21 mouse cellular contexts compared by ENCODE assay signal in genomic region chr6:114013801-114014200, GRCm38 (mm10). TPM values are rescaled to one million over a fixed set of nuclear protein-coding genes. Genes with fewer than 3 reads are reported as not detected.
DNase-seq lines count a peak whose midpoint lies in the region; ATAC-seq lines count a peak whose summit lies in the region.
"Had no signal": no experiment of that assay in that cellular context is flagged by ENCODE, and none has a peak within 500 bp of the region (broad histone marks: within the 10 kb centered on the region; RNA-seq: fewer than 3 reads in every experiment).

No protein-coding gene starts in this region.

- H3K27me3 ChIP-seq in midbrain, embryonic 11.5 days (ENCODE audit: control insufficient read depth, insufficient read depth, low read length): no peaks in the 10 kb centered on the region
- no peaks in the 10 kb centered on the region for H3K27me3 ChIP-seq in hindbrain, embryonic 16.5 days (replicated peaks; ENCODE audit: control insufficient read depth, insufficient read depth, low read length)
- H3K27me3 ChIP-seq: forebrain, embryonic 13.5 days; heart, embryonic 15.5 days; hindbrain, embryonic 13.5 days had no signal

- peak; percentile 45 to 58 for DNase-seq in cerebellum, adult 18-20 months
- no peak for DNase-seq in cerebellum, postnatal 4 days (ENCODE audit: low spot score in 2 of 2)
- DNase-seq in kidney, adult 9 months: peak; percentile 26
- no peak for DNase-seq in kidney, postnatal 25 days
- peak; percentile 5 for DNase-seq in Muller cell, postnatal 12 days (ENCODE audit: inconsistent ontology term)
- DNase-seq in cerebellum, postnatal 14 days: peak; percentile 45 to 64
- no peak for DNase-seq in midbrain, embryonic 11.5 days (ENCODE audit: low spot score, missing footprints)
- DNase-seq: adrenal gland, postnatal 25 days; forebrain, postnatal 0 days; gastrocnemius, postnatal 14 days; heart, adult 2 months; heart, postnatal 14 days had no signal

- peaks cover 2% of the 10 kb centered on the region; the same call in 1 of the 2 replicates for H3K4me1 ChIP-seq in midbrain, embryonic 11.5 days (ENCODE audit: control insufficient read depth, insufficient read depth, low read length)
- H3K4me1 ChIP-seq in hindbrain, embryonic 16.5 days (ENCODE audit: control insufficient read depth, insufficient read depth, low read depth, low read length): no peaks in the 10 kb centered on the region; the same call in 1 of the 2 replicates
- H3K4me1 ChIP-seq: forebrain, embryonic 13.5 days; heart, embryonic 15.5 days had no signal

- WGBS in midbrain, embryonic 11.5 days: 73% methylated on average over 5 of the region's 5 CpGs
- 73% methylated on average over 5 of the region's 5 CpGs for WGBS in hindbrain, embryonic 16.5 days

- H3K9ac ChIP-seq in midbrain, embryonic 11.5 days (ENCODE audit: low read length): no peak overlapping the region
- no peak overlapping the region for H3K9ac ChIP-seq in hindbrain, embryonic 16.5 days (ENCODE audit: low read depth, low read length)
- H3K9ac ChIP-seq: forebrain, embryonic 13.5 days; forebrain, postnatal 0 days; heart, embryonic 15.5 days; hindbrain, embryonic 13.5 days had no signal

- no peaks in the 10 kb centered on the region for H3K9me3 ChIP-seq in midbrain, embryonic 11.5 days (ENCODE audit: control insufficient read depth, low read length)
- H3K9me3 ChIP-seq in hindbrain, embryonic 16.5 days (ENCODE audit: control insufficient read depth, low read length): no peaks in the 10 kb centered on the region
- H3K9me3 ChIP-seq: embryonic facial prominence, embryonic 10.5 days; forebrain, embryonic 13.5 days; heart, embryonic 15.5 days; hindbrain, embryonic 13.5 days had no signal

- H3K4me2 ChIP-seq in midbrain, embryonic 11.5 days: no peak overlapping the region
- H3K4me2 ChIP-seq in hindbrain, embryonic 16.5 days (ENCODE audit: low read length): no peak overlapping the region
- H3K4me2 ChIP-seq: forebrain, embryonic 13.5 days; heart, embryonic 11.5 days; heart, embryonic 15.5 days; hindbrain, embryonic 13.5 days had no signal

- H3K36me3 ChIP-seq in midbrain, embryonic 11.5 days (ENCODE audit: control insufficient read depth, insufficient read depth, low read length): no peaks in the 10 kb centered on the region
- H3K36me3 ChIP-seq in hindbrain, embryonic 16.5 days (ENCODE audit: control insufficient read depth, insufficient read depth, low read length): no peaks in the 10 kb centered on the region
- H3K36me3 ChIP-seq: embryonic facial prominence, embryonic 10.5 days; heart, embryonic 15.5 days; hindbrain, embryonic 13.5 days had no signal

- no peak overlapping the region for H3K27ac ChIP-seq in midbrain, embryonic 11.5 days (ENCODE audit: low read depth, low read length)
- H3K27ac ChIP-seq in hindbrain, embryonic 16.5 days (ENCODE audit: low read depth, low read length): no peak overlapping the region
- H3K27ac ChIP-seq: embryonic facial prominence, embryonic 10.5 days; forebrain, embryonic 13.5 days; heart, adult 2 months; heart, embryonic 15.5 days; hindbrain, embryonic 13.5 days had no signal

- no peak overlapping the region for H3K4me3 ChIP-seq in midbrain, embryonic 11.5 days (ENCODE audit: low read depth, low read length)
- no peak overlapping the region for H3K4me3 ChIP-seq in hindbrain, embryonic 16.5 days (ENCODE audit: low read length)
- H3K4me3 ChIP-seq: embryonic facial prominence, embryonic 10.5 days; forebrain, embryonic 13.5 days; heart, adult 2 months; heart, embryonic 15.5 days; hindbrain, embryonic 13.5 days had no signal

- ATAC-seq in midbrain, embryonic 11.5 days (ENCODE audit: low FRiP score): no peak
- ATAC-seq in hindbrain, embryonic 16.5 days: no peak
- ATAC-seq: activated CD4-positive, CD25-positive, alpha-beta regulatory T cell, adult 4 months; forebrain, embryonic 13.5 days; forebrain, postnatal 0 days; Patski had no signal

RNA-seq across cellular contexts. Expression of gene Atp2b2, which starts 28.6 kb away (rescaled TPM):
- polyA plus RNA-seq in midbrain, embryonic 11.5 days (2014; fragmentation: Nextera tagmentation; extraction: Ambion mirVana): 1.7 TPM in 2 replicates
- 36.5 and 42.3 TPM in 2 replicates for polyA plus RNA-seq in hindbrain, embryonic 16.5 days (2015; fragmentation: Nextera tagmentation; extraction: Ambion mirVana)
- polyA plus RNA-seq: C2C12 had no signal

Comparison
In these comparisons a context has a peak if more than half of its experiments do, and no peak if none do; other contexts are left out.
1. DNase-seq: peak in cerebellum, adult 18-20 months (2 of 2), kidney, adult 9 months (single experiment), Muller cell, postnatal 12 days (single experiment) and cerebellum, postnatal 14 days (2 of 2); none in cerebellum, postnatal 4 days (0 of 2), kidney, postnatal 25 days (0 of 2) and midbrain, embryonic 11.5 days (single experiment).
2. RNA of gene Atp2b2, which starts 28.6 kb away (polyA plus RNA-seq): 36.5 to 42.3 TPM in hindbrain, embryonic 16.5 days; 1.7 TPM in midbrain, embryonic 11.5 days; every median in the first group is over 10 times any median in the second.